Mouse (Mus musculus) small intestine, adult 10 weeks (tissue): ENCODE data around the gene Dglucy. TPM values are rescaled to one million over a fixed set of nuclear protein-coding genes. Genes with fewer than 3 reads are reported as not detected.

Experiments used
- polyA plus RNA-seq: library from polyadenylated mRNA; stranded (reverse); fragments of 350-450 nt; fragmentation: Illumina TruSeq; extraction: RNeasy Lipid Tissue Mini Kit (QIAGEN cat#74804); gene quantifications from one replicate; pipeline ENCODE4 v1.2.3, GENCODE M21; 2014; ENCODE audit warnings: low replicate concordance

The Dglucy gene
- polyA plus RNA-seq: 35.2 TPM

GRCm38 (mm10) chr12:100778934-100779865, at the start of gene Dglucy:
Dglucy (plus strand) TSS chr12:100779057.

DNA sequence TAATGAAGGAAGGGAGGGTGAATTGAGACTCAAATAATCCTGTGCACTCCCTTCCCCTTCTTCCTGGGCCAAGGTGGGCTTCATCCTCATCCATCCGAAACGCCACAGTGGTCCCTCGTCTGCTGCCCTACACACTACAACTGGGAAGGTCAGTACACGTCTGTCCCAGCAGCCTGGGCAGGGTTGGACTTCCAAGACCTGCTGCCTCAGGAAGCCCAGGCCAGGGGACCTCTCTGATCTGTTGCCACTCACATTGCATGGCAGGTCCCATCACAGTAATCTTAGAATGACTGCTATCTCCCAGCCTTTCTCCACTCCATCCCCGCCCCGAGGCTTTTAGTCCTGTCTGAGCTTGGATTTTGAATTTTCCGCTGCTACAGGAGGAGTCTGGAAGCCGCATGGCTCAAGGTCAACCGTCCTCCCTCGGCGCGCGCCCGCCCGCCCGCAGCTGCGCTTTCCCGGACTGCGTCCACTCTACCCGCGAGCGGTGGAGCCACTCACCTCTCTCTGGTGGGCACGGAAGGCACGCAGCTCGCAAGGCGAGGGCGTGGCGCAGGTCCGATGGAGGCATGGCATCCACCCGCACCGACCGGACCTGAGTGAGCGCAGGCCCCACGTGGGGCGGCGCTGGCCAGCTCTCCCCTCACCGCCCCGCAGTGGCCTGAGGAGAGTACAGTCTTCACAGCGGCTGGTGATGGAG, 128.9 kb downstream of the Dglucy start, which contains the start of gene Gpr68:
TSS of gene Gpr68 (minus strand) at position 601 of the 700 bp plus-strand sequence.

Other genes with a start within 250 kb of the Dglucy start
- 25.5 TPM for gene Rps6ka5, start 52.1 kb upstream of the Dglucy start, polyA plus RNA-seq
- 0.33 TPM for gene Gpr68, start 129.1 kb downstream of the Dglucy start, polyA plus RNA-seq
- 17.4 TPM for gene Ccdc88c, start 250.0 kb downstream of the Dglucy start, polyA plus RNA-seq